Mouse (Mus musculus) myocyte (in vitro differentiated cells): ENCODE results near the gene Itk.

Experiments
- CEBPB ChIP-seq: IDR thresholded peaks from 2 replicates; pipeline ENCODE4 v1.6.1; 2011; ENCODE audit warnings: mild to moderate bottlenecking, moderate library complexity; ENCODE audit not compliant: poor library complexity, insufficient read depth, severe bottlenecking
- POLR2A ChIP-seq: IDR thresholded peaks from one replicate; pipeline ENCODE4 v1.6.1; 2011; ENCODE audit warnings: low read depth, mild to moderate bottlenecking, control low read depth, moderate library complexity; ENCODE audit not compliant: insufficient read length
- SRF ChIP-seq: IDR thresholded peaks from one replicate; pipeline ENCODE4 v1.6.1; 2011; ENCODE audit warnings: low read depth; ENCODE audit not compliant: control insufficient read depth, insufficient read length
- TCF12 ChIP-seq: IDR thresholded peaks from one replicate; pipeline ENCODE4 v1.6.1; 2011; ENCODE audit warnings: mild to moderate bottlenecking, control low read depth; ENCODE audit not compliant: poor library complexity, insufficient read depth, severe bottlenecking

DNA sequence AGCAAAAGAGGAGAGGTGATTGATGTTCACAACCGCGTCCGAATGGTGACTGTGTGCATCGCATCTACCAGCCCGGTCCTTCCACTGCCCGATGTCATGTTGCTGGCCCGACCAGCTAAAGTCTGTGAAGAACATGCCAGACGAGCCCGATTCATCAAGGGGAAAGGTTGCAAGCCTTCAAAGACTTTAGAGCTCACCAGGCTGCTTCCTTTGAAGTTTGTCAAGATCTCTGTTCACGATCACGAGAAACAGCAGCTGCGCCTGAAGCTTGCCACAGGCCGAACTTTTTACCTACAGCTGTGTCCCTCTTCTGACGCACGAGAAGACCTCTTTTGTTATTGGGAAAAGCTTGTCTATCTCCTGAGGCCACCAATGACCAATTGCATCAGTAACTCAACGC lies 15.7 kb upstream of the Itk start:
- TF ChIP-seq POLR2A (no peak), TCF12 (no peak), CEBPB (no peak), SRF (no peak)
